Mouse (Mus musculus): ENCODE data around the gene Cacng1. TPM values are rescaled to one million over a fixed set of nuclear protein-coding genes. Genes with fewer than 3 reads are reported as not detected.

The Cacng1 gene
- total RNA-seq, 2 experiments from 2014 or later = 0.22 TPM; not detected in 1

DNA sequence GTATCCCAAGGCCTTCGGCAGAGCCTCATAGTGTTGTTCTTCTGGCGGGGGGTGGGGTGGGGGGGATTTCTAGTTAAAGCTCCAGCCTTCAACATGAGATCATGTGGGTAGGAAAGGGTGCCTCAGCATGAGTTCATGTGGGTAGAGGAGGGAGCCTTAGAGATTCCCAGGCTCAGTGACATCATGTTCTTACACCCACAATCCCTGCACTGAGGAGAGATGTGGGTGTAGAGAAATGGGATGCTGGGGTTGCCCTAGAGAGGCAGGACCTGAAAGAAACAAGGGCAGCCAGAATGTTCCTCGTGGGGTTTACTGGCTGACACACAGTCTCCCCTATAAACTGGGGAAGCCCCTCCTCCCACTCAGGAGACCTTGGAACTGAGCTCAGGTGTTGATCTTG is 5.9 kb downstream of the Cacng1 start:
- DNase-seq (ENCODE audit: low spot score in 2 of 2) = no peak

DNA sequence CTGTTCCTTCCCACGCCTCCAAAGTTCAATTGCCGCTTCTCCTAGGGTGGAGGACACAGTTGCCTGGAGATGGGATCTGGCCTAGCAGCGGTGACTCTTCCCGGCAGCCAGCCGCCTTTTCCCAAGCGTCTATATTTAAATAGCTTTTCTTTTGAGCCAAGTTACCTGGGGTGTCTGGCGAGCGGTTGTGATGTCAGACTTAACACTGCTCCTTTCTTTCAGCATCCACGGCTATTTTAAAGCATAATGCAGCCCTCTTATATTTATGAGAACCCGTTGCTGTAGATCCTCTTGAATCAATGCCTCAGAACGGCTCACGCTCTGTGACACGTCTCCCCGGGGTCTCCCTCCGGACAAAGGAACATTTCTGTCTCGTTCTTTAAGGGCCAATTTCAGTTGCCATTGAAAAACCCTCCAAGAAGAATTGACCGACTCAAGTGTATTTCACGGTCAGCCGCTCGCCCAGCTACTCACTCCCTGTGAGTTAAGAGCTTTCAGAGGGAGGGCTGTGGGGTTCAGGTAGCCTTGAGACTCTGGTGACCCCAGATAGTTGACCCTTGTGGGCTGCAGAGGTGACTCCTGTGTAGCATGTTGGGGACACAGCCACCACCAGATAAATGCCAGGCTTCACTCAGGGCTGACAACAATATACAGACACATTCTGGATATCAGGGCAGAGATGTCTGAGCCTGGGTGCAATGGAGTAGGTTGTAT is 8.3 kb downstream of the Cacng1 start:
- DNase-seq (ENCODE audit: low spot score in 2 of 2) = no peak

DNA sequence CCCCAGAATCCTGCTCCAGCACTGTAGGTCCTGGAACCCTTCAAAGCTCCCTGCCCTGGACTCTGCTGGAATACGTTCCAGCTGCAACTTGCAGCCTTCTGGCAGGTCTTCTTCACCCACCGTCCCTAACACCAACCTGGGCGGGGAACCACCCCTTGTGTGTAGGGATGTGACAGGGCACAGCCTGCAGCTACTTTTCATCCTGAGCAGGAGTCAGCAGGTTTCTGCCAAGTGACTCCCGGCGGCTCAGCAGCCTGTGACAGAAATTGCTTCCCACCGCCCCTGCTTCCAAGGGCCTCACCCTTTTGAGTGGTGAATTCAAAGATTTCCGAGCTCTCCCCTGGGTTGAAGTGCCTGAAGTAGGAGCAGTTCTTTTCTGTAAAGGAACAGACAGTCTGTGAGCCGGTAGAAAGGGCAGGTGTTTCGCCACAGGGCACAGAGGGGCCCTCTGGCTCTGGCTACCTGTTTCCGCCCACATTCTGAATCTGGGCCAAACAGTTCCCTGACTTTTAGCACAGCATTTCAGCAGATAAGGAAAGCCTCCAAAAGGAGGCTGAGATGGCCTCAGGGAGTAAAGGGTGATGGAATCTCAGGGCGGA is 10.7 kb downstream of the Cacng1 start:
- no peak for DNase-seq (ENCODE audit: low spot score in 2 of 2)

DNA sequence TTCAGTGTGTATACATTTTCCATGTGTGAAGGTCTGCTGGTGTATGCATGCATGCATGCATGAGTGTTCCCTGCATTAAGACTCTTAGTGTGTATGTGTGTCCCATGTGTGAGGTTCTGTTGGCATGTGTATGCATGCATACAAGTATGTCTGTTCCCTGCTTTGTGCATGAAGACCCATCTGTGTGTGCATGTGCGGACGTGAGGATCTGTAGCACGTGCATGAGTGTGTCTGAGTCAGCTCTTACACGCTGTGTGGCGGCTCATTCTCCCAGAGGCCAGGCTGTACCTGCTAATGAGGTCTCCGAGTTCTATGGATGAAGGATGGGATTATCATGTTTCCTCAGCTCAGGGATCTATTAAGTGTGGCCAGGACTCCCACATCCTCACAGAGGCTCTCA is 11.3 kb downstream of the Cacng1 start:
- DNase-seq (ENCODE audit: low spot score in 2 of 2) = no peak

DNA sequence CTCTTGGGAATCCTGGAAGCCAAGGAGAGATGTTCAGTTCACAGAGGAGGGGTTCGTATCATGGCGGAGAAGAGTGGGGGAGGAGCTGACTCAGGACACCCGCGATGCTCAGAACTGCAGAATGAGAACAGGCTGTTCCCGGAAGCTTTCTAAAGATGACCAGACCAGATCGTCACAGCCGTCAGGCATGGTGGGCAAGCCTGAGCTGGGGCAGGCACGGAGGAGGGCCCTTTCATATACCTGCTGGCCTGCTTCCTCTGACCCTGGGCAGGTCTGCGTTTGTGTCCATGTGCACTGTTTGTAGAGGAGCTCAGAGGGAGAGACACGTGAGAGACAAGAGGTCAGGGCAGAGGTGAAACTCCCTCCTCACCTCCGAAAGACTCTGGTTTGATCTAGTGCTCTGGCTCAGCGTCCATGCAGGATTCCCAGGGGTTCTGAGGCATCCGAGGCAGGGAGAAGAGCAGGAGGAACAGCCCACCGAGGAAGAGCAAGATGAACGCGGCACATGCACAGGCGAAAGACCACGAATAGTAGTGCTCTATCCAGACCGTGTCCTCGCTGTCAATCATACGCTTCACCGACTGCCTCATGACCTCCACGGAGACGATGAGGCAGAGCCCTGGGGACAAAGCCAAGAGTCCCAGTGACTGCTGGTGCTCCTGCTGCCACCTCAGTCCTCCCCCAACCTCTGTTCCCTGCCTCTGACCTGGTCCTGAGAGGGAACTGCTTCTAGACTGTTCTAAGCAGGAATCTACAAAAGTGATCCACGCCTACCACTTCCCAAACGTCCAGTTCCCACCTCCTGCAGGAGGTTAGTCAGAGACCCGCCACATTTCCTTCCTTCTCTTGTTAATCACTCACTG is 12.8 kb downstream of the Cacng1 start:
- DNase-seq (ENCODE audit: low spot score in 2 of 2) = no peak

DNA sequence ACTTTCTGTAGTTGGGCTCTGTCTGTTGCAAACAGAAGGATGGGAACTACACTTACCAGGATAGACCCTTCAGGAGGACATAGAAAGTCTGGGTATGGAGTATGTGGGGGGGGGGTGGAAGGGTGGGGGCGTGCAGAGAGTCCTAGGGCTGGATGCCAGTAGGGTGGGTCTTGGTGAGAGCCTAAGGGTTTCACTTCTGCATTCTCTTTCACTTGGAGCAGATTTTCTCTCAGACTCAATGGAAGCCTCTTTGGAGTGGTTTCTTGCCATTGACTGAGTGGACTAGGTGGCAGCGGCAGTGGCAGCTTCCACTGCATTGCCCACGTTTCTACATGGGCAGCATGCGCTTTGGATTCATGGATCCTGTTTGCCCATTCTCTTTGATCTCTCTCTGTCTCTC is 16.4 kb downstream of the Cacng1 start:
- no peak for DNase-seq (ENCODE audit: low spot score in 2 of 2)

DNA sequence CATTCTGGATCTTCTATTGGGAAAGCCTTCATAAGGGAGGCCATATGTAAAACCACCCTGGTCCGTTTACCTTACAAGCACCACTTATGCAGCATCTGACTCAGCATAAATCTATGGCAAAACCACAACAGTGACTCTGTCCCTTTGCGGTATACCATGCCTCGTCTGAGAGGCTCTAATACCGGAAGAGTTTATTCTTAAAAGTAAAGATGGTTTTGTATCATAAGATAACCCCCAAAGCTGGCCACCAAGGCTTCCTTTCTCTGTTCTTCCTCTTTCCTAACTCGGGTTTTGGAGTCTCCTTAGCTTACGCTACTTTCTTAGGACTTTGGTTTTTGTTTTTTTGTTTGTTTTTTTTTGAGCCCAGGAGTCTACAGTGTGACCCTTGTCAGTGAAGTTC is 23.0 kb downstream of the Cacng1 start:
- DNase-seq (ENCODE audit: low spot score in 2 of 2) = no peak

DNA sequence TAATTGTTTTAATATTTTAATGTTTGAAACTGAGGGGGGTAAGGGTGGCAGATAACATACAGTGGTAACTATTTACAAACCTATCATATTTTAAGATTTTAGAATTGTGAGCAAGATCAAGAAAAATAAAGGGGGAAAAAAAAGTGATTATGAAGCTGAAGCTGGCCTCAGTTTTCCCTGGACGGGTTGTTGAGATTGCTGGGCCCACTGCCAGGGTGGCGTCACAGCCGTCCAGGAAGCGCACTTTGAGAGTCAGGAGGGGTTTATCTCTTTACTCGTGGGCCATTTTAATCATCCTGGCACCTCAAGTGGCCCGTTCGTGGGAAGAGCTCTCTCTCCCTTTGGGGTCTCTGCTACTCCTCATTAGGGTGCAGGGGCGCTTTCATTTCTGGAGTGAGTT is 24.8 kb downstream of the Cacng1 start:
- DNase-seq (ENCODE audit: low spot score in 2 of 2) = no peak

DNA sequence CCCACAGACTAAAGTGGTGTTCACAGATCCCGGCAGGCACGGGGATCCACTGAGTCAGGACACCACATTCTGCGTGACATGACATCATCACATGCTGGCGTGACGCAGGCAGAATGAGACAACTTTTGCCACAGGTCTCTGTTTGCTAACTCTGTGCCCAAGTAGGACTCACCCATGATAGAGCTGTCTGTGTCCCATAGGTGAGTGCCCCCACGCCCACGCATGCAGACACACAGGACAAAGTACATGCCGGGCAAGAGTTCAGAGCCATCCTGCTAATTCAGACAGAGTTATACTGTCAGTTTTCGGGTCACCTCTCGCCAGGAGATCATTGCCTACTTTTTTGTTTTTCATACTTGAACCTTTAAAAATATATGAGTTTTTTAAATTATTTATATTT is 27.8 kb downstream of the Cacng1 start:
- DNase-seq (ENCODE audit: low spot score in 2 of 2) = no peak

DNA sequence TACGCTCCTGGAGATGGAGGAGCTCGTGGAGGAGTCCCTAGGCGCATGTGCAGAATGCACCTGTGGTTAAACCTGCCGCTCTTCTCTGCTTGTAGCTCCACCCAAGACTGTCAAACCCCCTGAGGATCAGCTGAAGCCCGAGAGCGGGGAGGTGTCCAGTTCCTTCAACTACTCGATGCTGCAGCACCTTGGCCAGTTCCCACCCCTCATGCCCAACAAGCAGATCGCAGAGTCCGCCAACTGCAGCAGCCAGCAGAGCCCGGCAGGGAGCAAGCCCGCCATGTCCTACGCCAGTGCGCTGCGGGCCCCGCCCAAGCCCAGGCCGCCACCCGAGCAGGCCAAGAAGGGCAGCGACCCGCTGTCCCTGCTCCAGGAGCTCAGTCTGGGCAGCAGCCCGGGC is 30.0 kb downstream of the Cacng1 start:
- no peak for DNase-seq (ENCODE audit: low spot score in 2 of 2)

DNA sequence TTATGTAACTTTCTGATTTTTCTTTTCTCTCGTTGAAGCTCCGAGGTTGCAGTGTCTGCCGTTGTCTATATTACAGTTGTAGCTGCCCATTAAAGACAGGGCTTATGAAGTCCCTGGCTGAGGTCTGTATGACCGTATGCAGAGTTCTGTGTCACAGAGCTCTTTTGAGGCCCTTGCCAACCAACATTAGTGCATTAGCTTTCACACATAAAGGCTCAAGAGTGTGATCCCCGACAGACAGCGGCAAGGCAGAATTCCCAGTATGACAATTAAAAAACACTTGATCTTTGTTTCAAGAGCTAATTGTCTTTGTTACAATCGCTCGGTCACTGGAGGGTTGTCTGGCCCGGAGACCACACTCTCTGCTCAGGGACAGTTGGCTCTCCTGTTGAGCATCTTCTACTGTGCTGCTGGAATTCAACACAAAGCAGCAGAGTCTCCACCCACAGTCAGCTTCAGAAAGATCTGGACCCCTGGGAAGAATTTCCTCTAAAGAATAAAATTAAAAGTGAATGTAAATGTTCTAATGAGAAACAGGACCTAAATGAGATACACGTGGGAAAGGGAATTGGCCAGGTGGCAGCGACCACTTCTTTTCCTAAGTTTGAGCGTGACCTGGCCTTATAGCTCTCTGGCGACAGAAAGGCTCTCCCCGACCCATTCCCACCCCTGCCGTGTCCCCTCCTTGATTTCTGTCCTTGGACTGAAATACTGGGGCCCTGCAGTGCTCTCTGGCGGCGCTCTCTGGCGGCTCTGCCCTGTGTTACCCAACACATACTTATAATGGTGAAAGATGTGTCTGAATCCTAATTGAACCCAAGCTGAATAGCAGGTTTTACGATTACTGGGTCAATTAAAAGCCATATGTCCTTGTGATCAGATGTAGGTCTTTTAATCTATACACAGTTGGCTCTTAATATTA is 32.5 kb downstream of the Cacng1 start:
- no peak for DNase-seq (ENCODE audit: low spot score in 2 of 2)

DNA sequence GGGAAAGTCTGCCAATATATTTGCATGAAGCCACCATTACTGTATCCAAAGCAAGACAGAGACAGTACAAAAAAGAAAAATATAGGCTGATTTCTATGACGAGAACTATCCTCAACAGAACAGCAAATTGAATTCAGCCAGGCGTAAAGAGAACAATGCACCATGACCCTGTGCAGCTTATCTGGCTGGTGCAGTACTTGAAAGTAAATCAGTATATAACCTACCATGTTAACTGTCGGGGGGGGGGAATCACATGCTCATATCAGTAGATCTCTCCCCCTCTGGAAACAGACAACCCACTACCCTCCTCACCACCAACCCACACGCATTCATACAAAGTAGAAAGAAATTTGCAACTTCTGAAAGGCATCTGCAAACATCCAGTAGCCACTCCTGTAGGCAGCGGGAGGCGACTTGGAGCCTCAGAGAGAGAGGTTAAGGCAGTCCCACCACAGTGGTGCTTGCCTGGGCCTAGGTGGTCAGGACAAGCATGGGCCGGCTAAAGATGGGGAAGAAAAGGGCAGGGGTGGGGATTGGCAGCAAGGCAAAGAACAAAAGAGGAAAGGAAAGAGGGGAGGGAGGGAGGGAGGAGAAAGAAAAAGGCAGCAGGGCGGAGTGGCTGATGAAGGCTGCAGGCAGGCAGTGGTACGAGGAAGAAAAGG is 33.5 kb downstream of the Cacng1 start:
- DNase-seq (ENCODE audit: low spot score in 2 of 2) = no peak

DNA sequence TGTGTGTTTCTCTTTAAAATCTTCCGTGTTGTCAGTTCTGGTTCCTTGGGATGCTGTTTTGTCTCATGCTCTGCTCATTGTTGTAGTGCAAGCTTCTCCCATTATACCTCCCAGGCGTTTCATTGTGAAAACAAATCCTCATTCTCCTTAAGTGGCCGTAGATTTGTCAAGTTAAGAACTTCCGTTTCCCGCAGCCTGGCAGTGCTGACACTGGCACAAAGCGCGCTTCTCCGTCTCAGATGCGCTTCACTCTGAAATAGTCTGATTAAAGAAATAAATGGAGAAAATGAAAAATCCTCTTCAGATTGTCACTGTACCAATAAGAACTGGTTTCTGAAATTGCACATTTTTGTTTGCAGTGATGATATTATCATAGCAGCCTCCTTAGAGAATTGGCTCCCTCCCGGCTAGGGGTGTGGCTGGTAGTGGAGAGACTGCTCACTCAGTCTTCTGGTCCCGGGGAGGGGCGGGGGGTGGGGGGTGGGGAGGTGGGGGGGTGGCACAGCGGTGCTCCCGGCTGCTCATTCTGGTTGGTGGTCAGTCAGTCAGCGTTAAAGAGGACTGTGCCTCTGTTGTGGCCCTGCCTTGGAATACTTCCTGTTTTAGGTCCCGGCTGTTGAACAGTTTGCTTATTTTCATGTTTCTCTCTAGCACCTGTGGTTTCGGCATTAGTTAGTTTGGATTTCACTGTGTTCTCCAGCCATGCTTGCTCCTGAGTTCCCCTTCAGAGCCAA is 39.9 kb downstream of the Cacng1 start:
- no peak for DNase-seq (ENCODE audit: low spot score in 2 of 2)

DNA sequence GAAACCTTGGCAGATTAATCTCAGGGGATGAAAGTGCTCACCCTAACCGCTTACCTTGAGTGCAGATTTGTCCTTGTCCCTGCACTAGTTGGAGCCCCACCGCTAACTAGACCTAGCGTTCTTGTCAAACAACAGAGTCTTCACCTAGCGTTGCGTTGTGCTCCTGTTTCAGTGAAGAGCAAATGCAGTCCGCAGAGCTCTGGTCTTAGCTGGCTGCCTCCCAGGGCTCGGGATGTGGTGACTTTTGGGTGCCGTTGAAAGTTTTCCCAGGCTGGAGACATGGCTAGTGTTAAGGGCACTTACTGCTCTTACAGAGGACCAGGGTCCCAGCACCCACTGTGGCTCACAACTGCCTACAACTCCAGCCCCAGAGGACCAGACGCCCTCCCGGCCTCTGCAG is 41.1 kb downstream of the Cacng1 start:
- DNase-seq (ENCODE audit: low spot score in 2 of 2) = peak in 1 of 2 experiments; percentile 8

DNA sequence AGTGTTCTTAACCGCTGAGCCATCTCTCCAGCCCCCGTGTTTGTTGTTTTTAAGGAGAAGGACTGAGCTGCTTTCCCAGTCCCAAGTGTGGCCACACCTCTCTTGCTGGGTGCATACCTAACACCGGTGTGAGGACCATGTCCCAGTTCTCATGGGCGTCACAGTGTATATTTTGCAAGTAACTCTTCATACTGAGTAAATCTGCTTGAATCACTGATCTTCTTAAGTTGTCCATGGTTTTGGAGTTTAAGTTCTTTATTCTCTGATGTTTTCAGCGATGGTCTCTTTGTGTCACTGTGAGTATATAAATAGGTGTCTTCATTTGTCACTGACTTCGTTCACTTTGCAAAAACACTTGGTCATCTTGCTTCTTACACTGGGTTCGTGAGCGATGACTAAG is 41.7 kb downstream of the Cacng1 start:
- DNase-seq (ENCODE audit: low spot score in 2 of 2) = no peak

DNA sequence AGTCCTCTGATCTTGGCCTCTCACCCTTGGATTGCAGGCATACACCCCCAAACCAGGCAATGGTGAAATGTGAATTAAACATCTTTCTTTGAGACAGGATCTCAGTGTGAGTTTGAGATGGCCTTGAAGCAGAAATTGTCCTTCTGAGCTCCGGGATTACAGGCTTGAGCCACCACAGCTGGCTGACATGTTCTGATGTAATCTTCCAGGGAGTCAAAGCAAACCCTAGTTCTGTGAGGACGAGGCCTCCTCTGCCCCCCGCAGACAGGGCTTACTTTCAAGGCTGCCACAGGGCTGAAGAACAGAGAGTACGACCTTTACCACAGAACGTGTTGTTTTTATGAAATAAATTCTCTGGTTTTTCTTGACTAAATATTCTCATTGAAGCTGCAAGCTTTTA is 42.3 kb downstream of the Cacng1 start:
- peak in 1 of 2 experiments; percentile 13 for DNase-seq (ENCODE audit: low spot score in 2 of 2)

DNA sequence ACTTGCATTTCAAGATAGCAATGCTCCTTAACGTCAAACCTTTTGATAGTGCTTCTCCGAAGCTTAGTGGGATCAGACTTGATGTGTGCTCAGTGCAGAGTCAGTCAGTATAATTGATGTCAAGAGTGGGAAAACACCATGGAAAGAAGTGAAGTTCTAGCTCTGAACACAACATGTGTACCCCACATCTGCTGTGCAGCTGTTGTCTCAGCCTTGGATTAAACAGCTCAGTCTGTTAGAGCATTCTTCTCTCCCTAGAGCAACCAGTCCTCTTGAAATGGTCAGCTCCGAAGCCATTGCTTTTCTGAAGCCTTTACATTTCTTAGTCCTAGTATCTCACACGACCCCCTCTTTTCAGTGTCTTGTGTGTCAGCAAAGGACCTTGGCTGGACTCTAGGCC is 47.3 kb downstream of the Cacng1 start:
- no peak for DNase-seq (ENCODE audit: low spot score in 2 of 2)

DNA sequence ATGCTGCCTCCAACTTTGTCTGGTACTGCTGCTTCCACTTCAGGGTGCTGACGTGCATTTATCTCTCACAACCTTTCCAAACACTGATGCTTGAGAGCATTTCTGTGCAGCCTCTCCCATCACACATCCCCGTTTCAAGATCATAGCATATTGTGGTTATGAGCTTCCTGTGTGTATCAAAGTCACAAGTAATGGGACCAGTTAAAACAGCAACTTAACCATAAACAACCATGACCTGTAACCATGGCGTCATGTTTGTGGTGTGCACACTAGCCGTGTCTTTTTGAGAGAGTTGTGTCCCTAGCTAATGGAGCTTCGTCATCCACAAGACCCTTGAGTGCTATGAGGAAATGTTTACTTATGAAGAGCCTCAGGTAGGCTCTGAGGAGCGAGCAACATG is 48.1 kb downstream of the Cacng1 start:
- DNase-seq (ENCODE audit: low spot score in 2 of 2) = no peak

DNA sequence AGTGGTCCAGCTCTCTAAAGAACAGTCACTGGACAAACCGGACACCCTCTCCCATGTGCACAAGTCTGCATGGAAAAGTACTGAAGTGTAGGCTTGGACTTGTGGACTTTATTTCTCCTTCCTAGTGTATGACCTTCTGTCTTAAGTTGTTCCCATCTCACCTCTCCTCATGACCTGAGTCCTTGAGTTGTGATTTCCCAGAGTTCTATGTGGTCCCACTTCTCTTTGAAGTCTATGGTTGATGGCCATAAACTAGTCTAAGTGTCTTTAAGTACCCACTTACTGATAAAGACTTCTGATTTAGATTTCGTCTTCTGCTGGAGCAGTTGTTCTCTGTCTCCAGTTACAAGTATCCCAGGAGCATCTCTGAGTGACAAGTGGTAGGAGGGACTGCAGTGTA is 48.8 kb downstream of the Cacng1 start:
- no peak for DNase-seq (ENCODE audit: low spot score in 2 of 2)

DNA sequence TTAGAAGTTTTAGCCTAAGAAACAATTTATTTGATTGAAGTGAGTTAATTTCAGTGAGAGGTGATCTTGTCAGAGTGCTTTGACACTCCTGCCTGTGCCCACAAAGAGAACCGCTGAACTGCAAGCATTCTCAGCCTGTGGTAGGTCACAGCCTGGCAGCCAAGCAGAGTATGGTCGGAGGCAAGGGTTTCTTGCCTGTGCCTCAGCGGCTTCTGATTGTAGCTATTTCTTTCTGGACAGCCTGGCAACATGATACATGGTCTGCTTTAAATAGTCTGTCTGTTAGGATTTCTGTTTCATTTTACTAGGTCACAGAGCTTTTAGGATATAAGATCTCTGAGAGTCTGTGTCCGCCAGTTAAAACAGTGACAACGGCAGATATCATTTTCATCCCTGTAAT is 53.7 kb downstream of the Cacng1 start:
- no peak for DNase-seq (ENCODE audit: low spot score in 2 of 2)

Measured in adrenal gland, adult 18-20 months (tissue).